Mouse (Mus musculus): ENCODE results near the gene Ttc39b. TPM values are rescaled to one million over a fixed set of nuclear protein-coding genes. Genes with fewer than 3 reads are reported as not detected.

Gene Ttc39b
- polyA plus RNA-seq, 2 experiments from 2014 or later: 90.9 to 104 TPM

DNA sequence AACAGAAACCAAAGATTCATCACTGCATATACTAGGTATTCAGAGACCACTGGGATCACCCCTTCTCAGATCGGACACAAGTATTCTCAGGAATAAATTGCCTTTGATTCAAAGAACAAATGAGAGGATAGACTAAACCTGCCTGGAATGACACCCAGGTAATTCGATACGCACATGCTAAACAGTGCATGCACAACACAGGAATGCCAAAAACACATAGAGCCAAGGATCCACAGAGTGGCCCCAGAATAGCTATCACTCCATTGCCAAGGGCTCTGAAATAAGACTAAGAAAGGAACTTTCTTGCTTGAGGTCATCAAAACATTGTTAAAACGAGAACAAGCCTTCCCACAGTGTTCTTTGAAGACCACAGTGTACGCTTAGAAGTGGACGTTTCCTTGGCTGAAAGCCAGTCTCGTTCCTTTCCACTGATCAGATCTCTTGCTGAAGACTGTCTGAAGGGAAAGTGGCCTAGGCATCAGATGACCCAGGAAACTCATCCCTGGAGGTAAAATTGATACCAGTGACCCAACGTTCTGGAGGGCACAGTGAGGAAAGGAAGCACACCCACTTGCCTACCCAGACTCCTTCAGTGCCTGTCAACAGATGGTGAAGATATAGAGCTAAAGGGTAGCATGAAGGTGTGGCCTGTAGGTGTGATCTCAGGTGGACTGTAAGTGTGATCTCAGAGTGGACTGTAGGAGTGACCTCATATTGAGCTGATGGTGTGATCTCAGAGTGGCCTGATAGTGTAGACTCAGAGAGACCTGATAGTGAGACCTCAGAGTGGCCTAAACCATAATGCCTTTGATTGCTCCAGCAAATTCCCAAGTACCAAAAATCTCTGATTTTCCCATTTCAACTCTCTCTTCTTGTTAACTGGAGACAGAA, 141.6 kb downstream of the Ttc39b start:
- ATAC-seq: no peak

DNA sequence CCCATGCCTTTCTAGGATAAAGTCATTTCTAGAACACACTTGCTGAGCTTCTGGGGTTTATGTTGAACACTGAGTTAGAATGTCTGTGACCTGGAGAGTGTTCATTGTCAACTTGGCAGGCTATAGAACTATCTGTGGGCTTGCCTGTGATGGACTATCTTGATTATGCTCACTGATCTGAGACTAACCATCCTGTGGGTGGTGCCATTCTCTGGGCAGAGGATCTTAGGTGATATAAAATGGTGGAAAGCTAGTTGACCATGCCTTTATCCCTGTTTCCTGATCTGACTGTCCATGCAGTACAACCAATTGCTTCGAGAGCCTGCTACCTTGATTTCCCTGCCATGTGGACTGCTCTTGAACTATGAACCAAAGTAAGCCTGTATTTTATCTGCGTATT, 146.6 kb downstream of the Ttc39b start:
- no peak for ATAC-seq

DNA sequence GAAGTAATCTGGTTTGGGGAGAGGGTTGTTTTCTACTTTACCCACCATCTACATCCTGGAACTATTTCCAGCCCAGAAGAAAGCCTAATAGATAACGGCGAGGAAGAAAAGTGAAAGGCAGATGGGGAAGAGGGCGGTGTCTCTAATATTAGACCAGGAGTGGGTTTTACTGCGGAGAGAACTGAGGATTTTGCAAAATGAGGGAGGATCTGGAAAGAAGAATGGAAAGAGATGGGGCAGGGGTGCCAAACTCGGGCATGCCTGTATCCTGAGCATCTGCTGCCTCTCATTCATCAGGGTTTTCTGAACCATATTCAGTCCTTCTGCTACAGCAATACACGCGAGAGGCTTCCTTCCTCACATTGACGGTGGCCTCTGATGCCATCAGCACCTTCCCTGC, 149.1 kb downstream of the Ttc39b start:
- no peak for ATAC-seq

DNA sequence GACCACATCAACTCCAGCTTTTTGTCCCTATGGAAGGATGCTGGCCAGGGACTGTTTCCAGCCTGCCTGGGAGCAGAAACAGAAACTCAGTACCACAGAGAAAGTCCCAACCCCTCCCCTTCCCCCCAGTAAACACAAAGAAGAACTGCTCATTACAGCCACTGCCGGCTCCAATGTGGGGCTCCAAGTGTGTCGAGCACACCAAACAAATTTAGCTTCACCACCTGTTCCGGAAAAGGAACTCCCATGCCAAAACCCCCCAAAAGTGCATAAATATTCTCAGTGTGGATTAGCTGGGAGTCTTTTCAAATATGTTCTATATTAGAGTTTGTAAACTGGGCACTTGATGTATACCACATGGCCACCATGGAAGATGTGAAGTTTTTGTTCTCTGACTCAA, 151.8 kb downstream of the Ttc39b start:
- ATAC-seq: no peak

DNA sequence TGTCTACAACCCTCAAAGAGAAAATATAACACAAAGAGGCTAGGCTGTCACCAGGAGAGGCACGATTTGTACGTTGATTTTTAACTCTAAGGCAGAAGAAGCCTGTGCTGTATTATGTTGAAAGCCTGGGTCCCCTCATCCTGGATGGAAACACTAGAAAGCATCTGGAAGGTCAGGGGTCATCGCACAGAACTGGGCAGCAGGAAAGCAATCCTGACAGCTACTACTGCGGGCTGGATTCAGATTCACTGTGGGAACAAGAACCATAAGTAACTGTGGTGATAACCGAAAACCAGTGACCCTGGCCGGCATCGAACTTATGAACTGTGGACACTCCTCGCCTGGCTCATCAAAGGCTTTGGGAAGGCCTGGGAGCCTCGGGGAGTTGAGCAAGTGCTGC, 153.3 kb downstream of the Ttc39b start:
- ATAC-seq: no peak

Other genes starting within 250 kb of the Ttc39b start
- 10 to 100 TPM; 39.8 to 48.2 TPM for gene Snapc3, start 93.5 kb upstream of the Ttc39b start, polyA plus RNA-seq (2017; shearing (Covaris generic))
- 10 to 100 TPM; 66.0 to 83.8 TPM for gene Psip1, start 162.2 kb upstream of the Ttc39b start, polyA plus RNA-seq (2017; shearing (Covaris generic))
- 10 to 100 TPM; 16.3 to 19.5 TPM for gene Ccdc171, start 201.3 kb upstream of the Ttc39b start, polyA plus RNA-seq (2017; shearing (Covaris generic))